Mouse (Mus musculus) ovary, adult 2 months (tissue): ENCODE data around the gene Srpx2. TPM values are rescaled to one million over a fixed set of nuclear protein-coding genes. Genes with fewer than 3 reads are reported as not detected.

ENCODE experiments used
- polyA plus RNA-seq: library from polyadenylated mRNA; depleted of rRNA; stranded (reverse); fragments of >200 nt; gene quantifications from 2 replicates; pipeline ENCODE4 v1.2.3, GENCODE M21; 2012; rRNA removed

Gene Srpx2
- polyA plus RNA-seq, result 14.0 and 16.0 TPM in 2 replicates

GRCm38 (mm10) chrX:133908261-133908660, at the start of gene Srpx2:
Gene Srpx2, plus strand, starts transcription at chrX:133908426.

GRCm38 (mm10) chrX:133898014-133898542, 10.1 kb upstream of the Srpx2 start, which contains the start of gene Tspan6:
Gene Tspan6, minus strand, starts transcription at chrX:133898429.

GRCm38 (mm10) chrX:133981231-133982002, 73.2 kb downstream of the Srpx2 start, which contains the start of gene Sytl4:
Gene Sytl4, minus strand, starts transcription at chrX:133981812.

Other genes starting within 250 kb of the Srpx2 start
- 0.70 and 0.86 TPM in 2 replicates for gene Pcdh19, start 219.4 kb upstream of the Srpx2 start, polyA plus RNA-seq
- not detected in 2 replicates for gene Tnmd, start 57.4 kb upstream of the Srpx2 start, polyA plus RNA-seq
- 6.9 and 7.3 TPM in 2 replicates for gene Tspan6, start 10.0 kb upstream of the Srpx2 start, polyA plus RNA-seq
- 3.9 and 5.5 TPM in 2 replicates for gene Sytl4, start 73.4 kb downstream of the Srpx2 start, polyA plus RNA-seq
- gene Cstf2, start 150.8 kb downstream of the Srpx2 start, polyA plus RNA-seq, result 20.9 and 25.0 TPM in 2 replicates